Mouse (Mus musculus): Measurements from ENCODE around the gene Prr15l. TPM values are rescaled to one million over a fixed set of nuclear protein-coding genes. Genes with fewer than 3 reads are reported as not detected.

The Prr15l gene
- not detected for total RNA-seq (2022)

DNA sequence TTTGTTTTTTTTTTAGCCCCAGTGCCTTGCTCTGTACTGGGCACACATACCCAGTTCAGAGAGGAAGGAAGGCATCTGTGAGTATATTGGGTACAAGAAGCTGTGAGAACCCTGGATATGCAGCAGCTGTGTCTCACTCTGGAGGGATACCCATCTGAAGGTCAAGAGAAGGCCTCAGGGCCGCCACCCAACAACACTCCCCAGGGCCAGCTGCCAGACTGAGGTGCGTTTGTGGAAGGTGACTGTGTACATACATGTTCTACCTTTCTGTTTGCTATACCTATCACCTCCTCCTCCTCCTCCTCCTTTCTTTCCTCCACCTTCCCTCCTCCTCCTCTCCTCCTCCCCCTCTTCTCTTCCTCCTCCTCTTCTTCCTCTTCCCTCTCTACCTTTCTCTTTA lies at the start of gene Prr15l:
TSS of gene Prr15l (plus strand) at position 17 of the 400 bp plus-strand sequence.
- DNase-seq (ENCODE audit: low spot score in 2 of 2) = no peak

- DNase-seq (ENCODE audit: low spot score in 2 of 2) = no peak
Measured at GRCm38 (mm10) chr11:96878715-96879114, 49.2 kb upstream of the Prr15l start.

DNA sequence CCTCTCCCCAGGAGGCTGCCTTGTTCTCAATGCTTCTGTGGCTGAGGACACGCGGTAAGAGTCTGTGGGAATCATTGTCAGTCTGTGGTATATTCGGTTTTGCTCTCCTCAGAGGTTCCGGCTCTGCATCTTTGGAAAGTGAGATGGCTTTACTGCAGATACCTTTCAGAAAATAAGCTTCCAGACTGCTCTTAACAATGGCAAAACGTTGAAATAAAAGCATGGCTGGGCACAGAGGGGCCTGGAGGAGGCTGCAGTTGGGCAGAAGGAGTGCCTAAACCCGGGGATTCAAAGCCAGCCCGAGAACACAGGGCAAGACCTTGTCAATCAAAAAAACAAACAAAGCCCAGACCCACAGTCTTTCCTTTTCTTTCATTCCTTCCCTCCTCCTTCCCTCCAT lies 48.5 kb upstream of the Prr15l start:
- no peak for DNase-seq (ENCODE audit: low spot score in 2 of 2)

DNA sequence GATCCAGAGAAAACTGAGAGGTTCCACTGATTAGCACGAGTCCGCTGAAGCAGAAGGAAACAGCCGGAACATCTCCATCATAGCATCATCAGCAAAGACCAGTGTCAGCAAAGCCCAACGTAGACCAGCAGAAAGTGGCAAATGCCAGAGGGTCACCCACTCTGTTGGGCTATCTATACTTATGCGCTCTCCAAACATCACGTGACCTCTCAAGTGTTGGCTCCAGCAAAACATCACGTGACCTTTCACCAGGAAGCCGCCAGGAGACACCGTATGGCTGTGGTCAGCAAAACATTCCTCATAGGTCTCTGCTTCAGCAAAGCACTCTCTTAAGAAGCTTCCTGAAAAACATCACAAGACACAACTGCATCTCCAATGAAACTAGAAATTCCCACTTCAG lies 47.6 kb upstream of the Prr15l start:
- no peak for DNase-seq (ENCODE audit: low spot score in 2 of 2)

DNA sequence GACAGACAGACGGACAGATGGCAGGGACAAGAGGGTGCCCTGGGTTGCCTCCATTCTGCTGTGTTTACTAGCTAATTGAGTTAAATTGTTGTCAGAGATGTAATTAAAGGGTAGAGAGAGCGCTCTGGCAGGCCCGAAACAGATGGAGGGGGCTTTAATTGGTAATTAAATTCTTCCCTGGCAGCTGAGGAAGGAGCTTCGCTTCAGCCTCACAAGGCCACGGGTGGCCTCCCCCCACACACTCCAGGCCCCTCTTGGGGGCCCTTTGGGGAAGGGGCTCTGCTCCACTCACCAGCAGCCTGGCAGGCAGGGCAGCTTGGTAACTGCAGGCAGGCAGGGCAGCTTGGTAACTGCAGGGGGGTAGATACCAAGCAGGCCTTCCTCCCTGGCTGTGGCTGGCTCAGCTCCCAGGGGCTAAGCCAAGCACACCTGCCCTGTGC lies 42.0 kb upstream of the Prr15l start:
- DNase-seq (ENCODE audit: low spot score in 2 of 2) = no peak

- no peak for DNase-seq (ENCODE audit: low spot score in 2 of 2)
Measured at GRCm38 (mm10) chr11:96886942-96887546, 40.9 kb upstream of the Prr15l start.

- DNase-seq (ENCODE audit: low spot score in 2 of 2) = no peak
Measured at GRCm38 (mm10) chr11:96891784-96892527, 35.9 kb upstream of the Prr15l start.

DNA sequence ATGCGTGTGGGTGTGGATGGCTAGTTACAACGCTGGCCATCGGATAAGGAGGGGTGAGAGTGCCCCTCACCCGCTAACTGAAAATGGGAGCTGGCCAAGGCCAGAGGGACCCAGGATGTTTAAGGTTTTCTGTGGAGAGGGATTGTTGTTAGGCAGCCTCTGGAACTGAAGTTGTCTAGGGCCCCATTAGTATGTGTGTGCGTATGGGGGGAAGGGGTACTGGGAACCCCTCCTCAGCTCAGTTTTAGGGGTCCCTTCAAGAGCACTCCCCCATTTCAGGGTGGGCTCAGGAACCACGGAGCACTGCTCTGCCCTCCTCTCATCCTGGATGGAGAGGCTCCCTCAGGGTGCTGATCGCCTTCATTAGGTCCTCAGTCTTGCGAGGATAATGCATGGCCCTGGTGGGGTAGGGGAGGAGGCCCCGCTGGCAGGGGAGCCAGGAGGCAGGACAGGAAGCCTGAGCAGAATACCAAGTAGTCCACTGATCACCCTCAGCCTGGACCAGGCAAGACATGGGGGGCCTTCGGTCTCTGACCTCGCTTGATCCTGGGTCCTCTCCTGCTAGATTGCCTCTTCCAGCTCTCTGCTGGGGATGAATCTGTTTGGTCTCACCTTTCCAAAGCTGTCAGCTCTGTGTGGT lies 34.6 kb upstream of the Prr15l start:
- no peak for DNase-seq (ENCODE audit: low spot score in 2 of 2)

DNA sequence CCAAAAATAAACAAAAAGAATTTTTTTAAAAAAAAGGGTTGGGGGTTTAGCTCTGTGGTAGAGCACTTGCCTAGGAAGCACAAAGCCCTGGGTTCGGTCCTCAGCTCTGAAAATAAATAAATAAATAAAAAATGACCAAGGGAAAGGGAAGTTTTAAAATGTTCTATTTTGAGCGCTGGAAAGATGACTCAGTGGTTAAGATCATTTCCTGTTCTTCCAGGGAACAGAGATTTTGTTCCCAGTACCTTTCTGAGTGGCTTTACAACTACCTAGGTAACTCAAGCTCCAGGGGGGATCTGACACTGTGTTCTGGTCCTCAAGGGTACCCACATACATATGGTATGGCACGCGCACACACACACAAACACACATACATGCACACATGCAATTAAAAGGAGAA lies 32.0 kb upstream of the Prr15l start:
- no peak for DNase-seq (ENCODE audit: low spot score in 2 of 2)

DNA sequence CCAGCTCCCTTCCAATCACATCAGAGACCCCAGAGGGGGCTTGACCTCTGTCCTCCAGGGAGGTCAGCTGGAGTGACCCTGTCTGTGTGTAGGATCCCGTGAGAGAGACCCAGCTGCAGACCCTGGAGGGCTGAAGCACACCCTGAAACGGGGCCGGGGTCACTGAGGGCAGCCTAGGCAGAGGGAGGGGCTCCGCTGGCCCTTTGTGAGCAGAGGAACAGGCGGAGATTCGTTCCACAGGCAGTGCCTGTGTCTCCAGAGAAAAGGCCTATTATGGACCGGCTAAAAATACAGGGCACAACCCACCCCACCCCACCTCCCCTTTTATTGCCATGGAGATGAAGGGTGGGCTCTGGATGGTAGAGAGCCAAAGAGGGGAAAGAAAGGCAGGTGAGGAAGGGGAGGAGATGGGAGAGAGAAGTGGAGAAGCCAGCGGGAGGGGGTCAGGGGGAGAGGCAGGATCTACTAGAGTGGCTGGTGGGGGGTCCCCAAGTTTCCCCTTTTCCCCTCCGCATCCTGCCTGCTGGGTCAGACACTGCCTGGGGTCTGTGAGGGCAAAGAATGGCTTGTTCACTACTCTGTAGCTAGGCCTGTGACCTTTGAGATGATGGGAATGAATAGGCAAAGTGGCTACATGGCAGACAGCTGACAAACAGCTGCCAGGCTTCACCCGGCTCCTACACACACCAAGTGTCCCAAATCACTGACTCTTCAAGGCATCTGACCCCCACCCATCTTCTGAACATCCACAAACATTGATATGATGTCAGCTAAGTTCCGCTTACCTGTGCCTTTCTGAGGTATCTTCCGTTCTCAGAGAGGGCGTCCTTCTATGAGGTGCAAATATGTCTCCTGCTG lies 28.2 kb upstream of the Prr15l start:
- DNase-seq (ENCODE audit: low spot score in 2 of 2) = no peak

DNA sequence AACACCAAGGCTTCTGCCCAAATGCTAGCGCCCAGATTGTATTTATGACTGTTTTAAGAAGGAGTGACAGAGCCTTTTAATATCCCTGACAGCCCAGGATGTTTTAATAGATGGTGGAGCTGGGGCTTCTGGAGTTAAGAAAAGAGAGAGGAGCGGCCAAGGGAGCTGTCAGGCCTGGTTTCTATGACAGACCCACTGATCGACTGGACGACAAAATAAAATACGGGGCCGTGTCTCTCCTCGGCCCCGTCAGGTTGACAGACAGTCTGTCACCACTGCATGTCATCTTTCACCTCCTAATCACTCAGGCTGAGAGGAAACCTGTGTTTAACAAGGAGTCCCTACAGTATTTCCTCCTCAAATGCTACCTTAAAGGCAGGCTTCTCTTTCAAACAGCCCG lies 26.6 kb upstream of the Prr15l start:
- DNase-seq (ENCODE audit: low spot score in 2 of 2) = no peak

- DNase-seq (ENCODE audit: low spot score in 2 of 2) = no peak
Measured at GRCm38 (mm10) chr11:96902639-96903635, 25.0 kb upstream of the Prr15l start.

GRCm38 (mm10) chr11:96906431-96907161 lies 21.3 kb upstream of the Prr15l start:
- DNase-seq (ENCODE audit: low spot score in 2 of 2) = peak; percentile 73 to 84

DNA sequence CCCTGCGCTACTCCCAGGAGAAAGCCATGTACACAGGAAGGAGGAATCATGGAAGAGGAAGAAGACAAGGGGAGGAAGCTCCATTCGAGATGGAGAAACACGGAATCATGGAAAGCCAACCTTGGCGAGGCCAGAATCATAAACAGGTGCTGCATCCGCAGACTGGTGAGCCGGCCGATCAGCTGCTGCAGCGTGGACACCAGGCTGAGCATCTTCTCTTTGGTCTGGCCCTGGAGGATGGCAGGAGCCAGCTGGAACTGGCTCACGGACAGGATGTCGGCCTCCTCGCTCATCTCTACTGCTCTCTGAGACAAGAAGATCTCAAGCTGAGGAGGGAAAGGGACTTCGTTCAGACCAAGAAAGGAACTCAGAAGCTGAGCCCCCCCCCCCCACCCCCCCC lies 19.3 kb upstream of the Prr15l start:
- DNase-seq (ENCODE audit: low spot score in 2 of 2) = no peak

DNA sequence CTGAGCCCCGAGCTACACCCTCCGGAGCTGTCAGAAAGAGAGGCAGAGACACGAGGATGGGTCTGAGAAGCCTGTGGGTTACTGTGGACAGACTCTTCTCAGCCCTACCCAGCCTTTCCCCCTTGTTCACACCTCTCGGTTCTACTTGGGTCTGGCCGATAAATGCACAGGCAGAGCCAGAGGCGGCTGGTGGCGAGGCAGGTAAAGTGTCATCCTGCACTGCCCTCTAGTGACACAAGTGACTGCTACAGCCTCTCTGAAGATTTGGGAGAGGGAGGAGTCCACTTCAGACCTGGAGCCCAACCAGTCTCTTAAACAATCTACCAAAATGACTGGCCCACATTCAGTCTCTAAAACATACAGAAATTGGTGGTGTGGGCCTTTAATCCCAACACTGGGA lies 17.9 kb upstream of the Prr15l start:
- DNase-seq (ENCODE audit: low spot score in 2 of 2) = peak; percentile 65 to 69

GRCm38 (mm10) chr11:96912682-96913081 lies 15.2 kb upstream of the Prr15l start:
- no peak for DNase-seq (ENCODE audit: low spot score in 2 of 2)

DNA sequence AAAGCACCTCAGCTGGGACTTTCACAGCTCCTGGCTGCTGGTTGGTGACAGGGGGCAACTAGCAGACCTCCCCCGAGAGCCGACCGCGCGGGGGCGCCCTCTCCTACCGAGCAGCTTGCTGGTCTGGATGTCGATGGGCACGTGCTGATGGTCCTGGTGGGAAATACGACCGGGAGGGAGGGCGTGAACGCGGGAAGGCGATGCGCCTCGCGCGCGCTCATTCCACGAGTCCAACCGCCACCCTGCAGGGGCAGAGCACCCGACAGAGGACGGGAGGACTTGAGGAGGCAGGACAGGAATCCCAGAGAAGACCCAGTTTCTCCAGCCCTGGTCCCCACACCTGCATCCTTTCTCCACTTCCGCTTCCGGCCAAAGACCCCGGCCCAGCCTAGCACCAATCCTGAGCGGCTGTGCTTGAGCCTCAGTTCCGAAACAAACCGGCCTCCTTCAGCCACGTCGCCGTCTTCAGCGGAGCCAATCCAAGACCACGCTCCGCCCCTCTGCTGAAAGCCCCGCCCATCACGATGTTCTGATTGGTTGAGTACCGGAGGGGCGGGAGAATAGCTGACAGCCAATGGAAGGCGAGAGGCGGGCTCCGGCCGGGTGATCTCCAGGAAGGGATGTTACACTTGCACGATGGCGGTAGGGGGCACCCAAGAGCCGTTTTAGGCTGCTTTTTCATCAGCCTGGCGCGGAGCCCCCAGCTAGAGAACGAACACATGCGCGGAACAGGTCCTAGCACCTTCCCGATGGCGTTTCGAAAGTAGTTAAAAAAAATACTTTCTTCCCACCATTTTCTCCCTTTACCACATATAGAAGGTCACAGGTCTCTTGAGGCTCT lies 11.6 kb upstream of the Prr15l start, which contains the start of gene Cdk5rap3:
TSS of gene Cdk5rap3 (minus strand) at position 453 of the 841 bp plus-strand sequence.
- peak; percentile 98 for DNase-seq (ENCODE audit: low spot score in 2 of 2)

DNA sequence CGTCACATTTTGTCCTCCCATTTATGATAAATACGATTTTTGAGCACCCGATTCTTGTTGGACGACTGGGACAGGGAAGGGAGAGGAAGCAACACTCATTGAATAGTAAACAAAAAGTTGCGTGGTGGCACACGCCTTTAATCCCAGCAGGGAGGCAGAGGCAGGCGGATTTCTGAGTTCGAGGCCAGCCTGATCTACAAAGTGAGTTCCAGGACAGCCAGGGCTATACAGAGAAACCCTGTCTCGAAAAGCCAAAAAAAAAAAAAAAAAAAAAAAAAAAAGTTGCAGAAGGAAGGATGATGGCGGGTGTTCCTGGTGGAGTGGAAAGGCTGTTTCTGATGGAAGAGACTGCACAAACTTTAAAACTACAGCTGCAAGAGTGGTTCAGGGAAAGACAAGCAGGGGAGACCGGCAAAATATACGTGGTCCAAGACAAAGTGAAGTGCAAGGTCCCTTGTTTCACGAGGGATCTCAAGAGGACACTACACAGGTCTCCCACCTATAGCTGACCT lies 11.0 kb upstream of the Prr15l start:
- no peak for DNase-seq (ENCODE audit: low spot score in 2 of 2)
